Mouse (Mus musculus) E14TG2a.4 (cell line): ENCODE measurements around the gene Alox5ap.
A peak's percentile ranks its signal among the peaks of the same experiment; 100 is the strongest.

Experiments used
- H3K27me3 ChIP-seq: 2 replicates; pipeline ENCODE4 v1.6.1; 2014; ENCODE audit warnings: low read length, control low read depth; ENCODE audit not compliant: insufficient read depth
- H3K36me3 ChIP-seq: 2 replicates; pipeline ENCODE4 v1.6.1; 2014; ENCODE audit warnings: low read length, control low read depth; ENCODE audit not compliant: insufficient read depth
- H3K4me1 ChIP-seq: replicated peaks from 2 replicates; pipeline ENCODE4 v1.6.1; 2014; ENCODE audit warnings: low read depth, low read length, control low read depth
- H3K4me3 ChIP-seq: replicated peaks from 2 replicates; pipeline ENCODE4 v1.5.1; 2014; ENCODE audit warnings: mild to moderate bottlenecking, low read length
- H3K9me3 ChIP-seq: 2 replicates; pipeline ENCODE4 v1.6.1; 2014; ENCODE audit warnings: low read length, control low read depth
- CTCF ChIP-seq: conservative IDR thresholded peaks from 2 replicates; pipeline ENCODE4 v1.5.1; 2014; ENCODE audit warnings: low read length
- NANOG ChIP-seq: IDR thresholded peaks from 2 replicates; pipeline ENCODE4 v1.6.1; 2014; ENCODE audit warnings: borderline replicate concordance, low read length, mixed read lengths
- POU5F1 ChIP-seq: IDR thresholded peaks from 2 replicates; pipeline ENCODE4 v1.6.1; 2014; ENCODE audit warnings: low read length, borderline replicate concordance

The Alox5ap gene

DNA sequence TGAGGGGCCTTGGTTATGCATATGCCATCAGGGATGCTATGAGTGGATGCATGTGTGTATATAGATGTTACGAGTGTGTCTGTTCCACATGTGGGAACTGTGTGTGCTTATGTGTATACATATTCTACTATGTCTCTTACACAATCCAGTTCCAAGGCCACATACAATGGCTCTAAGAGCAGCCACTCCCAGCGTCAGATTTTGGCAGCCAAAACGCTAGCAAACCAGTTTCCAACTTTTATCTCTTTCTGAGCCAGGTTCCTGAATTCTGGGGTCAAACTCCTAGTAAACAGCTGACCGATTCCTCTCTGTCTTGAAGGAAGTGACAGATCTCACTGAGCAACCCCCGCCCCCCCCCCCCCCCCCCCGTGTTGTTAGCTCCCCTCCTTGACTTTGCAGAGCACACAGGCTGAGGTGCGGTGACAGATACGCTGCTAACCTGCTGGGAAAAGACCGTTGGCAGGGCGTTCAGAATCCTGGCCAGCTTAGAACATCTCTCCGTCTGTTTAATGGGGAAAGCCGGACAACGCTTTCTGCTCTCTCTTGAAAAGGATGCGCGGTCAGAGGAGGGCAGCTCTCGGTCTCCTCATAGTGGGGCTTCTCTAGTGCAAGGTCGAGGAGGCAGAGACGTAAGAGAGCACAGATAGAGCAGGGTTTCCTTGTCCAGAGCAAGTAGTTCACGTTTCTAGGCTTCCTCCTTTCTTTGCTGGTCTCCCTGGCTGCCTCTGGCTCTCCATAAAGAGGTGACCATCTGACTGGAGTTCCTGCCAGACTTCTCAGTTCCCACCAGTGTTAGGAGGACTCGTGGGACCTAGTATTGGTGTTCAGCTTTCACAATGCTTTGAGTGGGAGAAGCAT, 17.3 kb upstream of the Alox5ap start:
- no peak for TF ChIP-seq NANOG
- Histone ChIP-seq H3K36me3 (no peaks in the 10 kb centered on the region), H3K9me3 (peaks cover 6% of the 10 kb centered on the region; the same call in 1 of the 2 replicates), H3K27me3 (peaks cover 36% of the 10 kb centered on the region), H3K4me3 (peak overlapping the region; percentile 61), H3K4me1 (peaks cover 36% of the 10 kb centered on the region)

- Histone ChIP-seq H3K27me3 (peaks cover 12% of the 10 kb centered on the region), H3K9me3 (no peaks in the 10 kb centered on the region), H3K36me3 (no peaks in the 10 kb centered on the region), H3K4me1 (peaks cover 32% of the 10 kb centered on the region), H3K4me3 (no peak overlapping the region)
- TF ChIP-seq NANOG (no peak), POU5F1 (no peak), CTCF (no peak)
Observed at GRCm38 (mm10) chr5:149252303-149252702, 12.3 kb upstream of the Alox5ap start.

- Histone ChIP-seq H3K36me3 (no peaks in the 10 kb centered on the region), H3K27me3 (peaks cover 8% of the 10 kb centered on the region; the same call in 1 of the 2 replicates), H3K4me1 (peaks cover 20% of the 10 kb centered on the region), H3K4me3 (no peak overlapping the region), H3K9me3 (no peaks in the 10 kb centered on the region)
- TF ChIP-seq NANOG, result no peak
- no peak for TF ChIP-seq POU5F1
- TF ChIP-seq CTCF, result no peak
Observed at GRCm38 (mm10) chr5:149253491-149253890, 11.1 kb upstream of the Alox5ap start.

GRCm38 (mm10) chr5:149255522-149255921, 9.0 kb upstream of the Alox5ap start:
- Histone ChIP-seq H3K4me1 (peaks cover 31% of the 10 kb centered on the region), H3K27me3 (peaks cover 16% of the 10 kb centered on the region), H3K36me3 (no peaks in the 10 kb centered on the region), H3K9me3 (no peaks in the 10 kb centered on the region), H3K4me3 (no peak overlapping the region)
- no peak for TF ChIP-seq NANOG
- no peak for TF ChIP-seq CTCF
- no peak for TF ChIP-seq POU5F1

GRCm38 (mm10) chr5:149257518-149258281, 6.9 kb upstream of the Alox5ap start:
- Histone ChIP-seq H3K4me3 (no peak overlapping the region), H3K36me3 (no peaks in the 10 kb centered on the region), H3K9me3 (no peaks in the 10 kb centered on the region), H3K4me1 (peaks cover 31% of the 10 kb centered on the region), H3K27me3 (peaks cover 16% of the 10 kb centered on the region)
- TF ChIP-seq CTCF, result no peak
- no peak for TF ChIP-seq POU5F1
- no peak for TF ChIP-seq NANOG

- Histone ChIP-seq H3K4me3 (peak overlapping the region; percentile 68), H3K4me1 (peaks cover 28% of the 10 kb centered on the region), H3K27me3 (peaks cover 18% of the 10 kb centered on the region), H3K36me3 (no peaks in the 10 kb centered on the region), H3K9me3 (no peaks in the 10 kb centered on the region)
- TF ChIP-seq NANOG (no peak), POU5F1 (no peak), CTCF (no peak)
Observed at GRCm38 (mm10) chr5:149259093-149259492, 5.5 kb upstream of the Alox5ap start.

GRCm38 (mm10) chr5:149261449-149261848, 3.1 kb upstream of the Alox5ap start:
- H3K27me3 ChIP-seq, result peaks cover 18% of the 10 kb centered on the region
- H3K4me3 ChIP-seq, result no peak overlapping the region
- no peaks in the 10 kb centered on the region for H3K9me3 ChIP-seq
- TF ChIP-seq CTCF (peak; percentile 61), NANOG (no peak)
- no peaks in the 10 kb centered on the region for H3K36me3 ChIP-seq
- peaks cover 35% of the 10 kb centered on the region for H3K4me1 ChIP-seq

- Histone ChIP-seq H3K9me3 (no peaks in the 10 kb centered on the region), H3K4me1 (peaks cover 38% of the 10 kb centered on the region), H3K27me3 (peaks cover 21% of the 10 kb centered on the region), H3K36me3 (no peaks in the 10 kb centered on the region), H3K4me3 (no peak overlapping the region)
- TF ChIP-seq CTCF (peak; percentile 99), POU5F1 (no peak), NANOG (no peak)
Observed at GRCm38 (mm10) chr5:149261866-149262265, 2.7 kb upstream of the Alox5ap start.

GRCm38 (mm10) chr5:149264878-149265279, 312 bp downstream of the Alox5ap start:
- H3K4me1 ChIP-seq, result peaks cover 38% of the 10 kb centered on the region
- H3K9me3 ChIP-seq, result no peaks in the 10 kb centered on the region
- no peaks in the 10 kb centered on the region for H3K36me3 ChIP-seq
- TF ChIP-seq POU5F1 (no peak), NANOG (no peak), CTCF (no peak)
- peaks cover 19% of the 10 kb centered on the region for H3K27me3 ChIP-seq
- H3K4me3 ChIP-seq, result no peak overlapping the region; the same call in 1 of the 2 replicates
